Mouse (Mus musculus): Measurements from ENCODE around the gene Syne1.

- TF ChIP-seq CTCF (IDR thresholded peaks at IDR 0.05; ENCODE audit: extremely low read depth, insufficient read depth, insufficient read length, insufficient replicate concordance) (0 out of 2 replicates have a peak, but pooled peaks have one; percentile 10), POLR2A (IDR thresholded peaks at IDR 0.05; ENCODE audit: low read depth, low read length) (no peak)
Measured at GRCm38 (mm10) chr10:5480552-5481550, 70.4 kb downstream of the Syne1 start.
